Mouse (Mus musculus) urinary bladder, postnatal 36 days (tissue): ENCODE measurements around the gene Snrnp70.
"Not testable (repeated sequence)": the region's sequence is repeated elsewhere in the genome, so short reads cannot be mapped to it uniquely, and the experiment has no call there.

Source experiments
- DNase-seq, 2 experiments: peaks; one replicate each; pipeline ENCODE4 v3.0.0; 2022; ENCODE audit warnings: low spot score in 2 of 2, mixed read lengths in 1 of 2

The Snrnp70 gene

DNA sequence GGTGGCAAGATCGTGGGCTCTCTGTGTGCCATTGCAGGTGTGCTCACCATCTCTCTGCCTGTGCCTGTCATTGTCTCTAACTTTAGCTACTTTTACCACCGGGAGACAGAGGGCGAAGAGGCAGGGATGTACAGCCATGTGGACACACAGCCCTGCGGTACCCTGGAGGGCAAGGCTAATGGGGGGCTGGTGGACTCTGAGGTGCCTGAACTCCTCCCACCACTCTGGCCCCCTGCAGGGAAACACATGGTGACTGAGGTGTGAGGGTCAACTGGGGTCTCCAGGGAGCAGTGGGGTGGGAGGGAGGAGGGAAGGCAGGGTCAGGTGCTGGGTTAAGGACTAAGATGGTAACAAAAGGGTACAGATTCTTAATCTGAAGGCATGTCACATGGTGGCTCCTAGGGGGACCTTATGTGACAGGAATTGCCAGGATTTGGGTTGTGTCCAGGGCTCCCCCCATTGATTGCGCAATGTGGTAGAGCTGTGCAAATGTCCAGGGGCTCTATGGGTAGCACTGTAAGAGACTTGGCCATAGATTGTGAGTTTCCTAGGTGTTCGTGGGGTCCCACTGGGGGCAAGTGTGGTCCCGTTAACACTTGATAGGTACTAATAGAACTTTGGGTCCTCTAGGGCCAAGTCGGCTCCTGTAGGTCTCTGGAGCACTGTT lies 14.1 kb upstream of the Snrnp70 start:
- DNase-seq = no peak

GRCm38 (mm10) chr7:45408949-45409348 lies 13.4 kb upstream of the Snrnp70 start:
- DNase-seq = no peak

DNA sequence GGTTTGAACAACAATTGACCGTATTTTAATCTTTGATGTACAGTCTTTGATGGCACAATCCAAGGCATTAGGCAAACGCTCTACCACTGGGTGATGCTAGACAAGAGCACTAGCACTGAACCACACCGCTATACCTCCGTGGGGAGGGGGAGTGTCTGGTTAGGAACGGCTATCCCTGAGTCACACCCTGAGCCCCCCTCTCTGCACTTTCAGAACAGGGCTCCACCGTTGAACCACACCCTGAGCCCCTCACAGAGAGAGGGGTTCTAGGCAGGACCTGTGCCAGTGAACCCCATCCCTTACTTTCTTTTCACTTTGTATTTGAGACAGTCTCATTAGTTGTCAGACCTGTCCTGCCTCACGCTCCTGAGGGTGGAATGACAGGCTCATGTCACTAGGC lies 12.8 kb upstream of the Snrnp70 start:
- no peak for DNase-seq

- DNase-seq = no peak
These were observed 12.3 kb upstream of the Snrnp70 start for GRCm38 (mm10) chr7:45407836-45408235.

- DNase-seq = peak in 1 of 2 experiments; percentile 38
These were observed 10.9 kb upstream of the Snrnp70 start for GRCm38 (mm10) chr7:45406157-45407156.

DNA sequence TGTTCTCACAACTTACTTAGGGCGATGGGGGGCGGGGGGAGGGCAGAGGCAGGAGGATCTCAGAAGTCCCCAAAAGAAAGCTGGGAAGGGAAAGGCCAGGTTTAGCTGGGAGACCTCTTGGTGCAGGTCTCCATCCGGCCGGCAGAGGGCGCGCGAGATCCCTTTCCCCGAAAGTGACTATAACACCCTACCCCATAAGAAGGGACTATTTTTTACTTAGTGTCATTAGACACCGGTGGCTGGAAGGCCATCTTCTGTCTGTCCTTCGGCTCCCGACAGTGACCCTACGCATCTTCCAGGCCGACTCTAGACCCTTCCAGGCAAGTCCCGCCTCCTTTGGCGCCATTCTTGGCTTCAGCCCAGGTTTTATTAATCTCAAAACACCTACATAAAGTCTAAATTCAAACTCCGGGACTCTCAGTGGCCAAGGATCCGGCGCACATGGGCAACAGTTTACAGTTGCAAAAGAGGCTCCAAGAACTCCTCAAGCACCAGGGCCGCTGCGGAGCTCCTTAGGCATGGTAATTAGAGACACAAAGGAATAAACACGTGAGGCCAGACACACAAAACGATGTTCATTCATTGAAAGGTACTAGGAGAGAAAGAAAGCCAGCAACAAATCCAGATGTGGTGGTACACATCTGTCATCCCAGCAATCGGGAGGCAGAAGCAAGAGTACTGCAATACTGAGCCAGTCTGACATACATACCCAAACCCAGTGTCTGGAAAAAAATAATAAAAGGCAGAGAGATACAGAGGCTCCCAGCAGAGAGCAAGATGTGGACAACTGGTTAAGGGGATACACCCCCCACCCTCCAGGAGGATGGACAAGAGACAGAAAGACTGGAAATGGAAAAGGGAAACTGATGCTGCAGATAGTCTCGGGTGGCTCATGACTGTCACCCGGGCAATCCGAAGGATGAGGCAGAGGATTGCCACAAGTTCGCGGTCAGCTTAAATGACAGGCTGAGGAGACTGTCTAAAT lies 9.8 kb upstream of the Snrnp70 start, which contains the start of gene Kcna7:
TSS of gene Kcna7 (plus strand) at position 563 of the 985 bp plus-strand sequence.
- peak; percentile 65 to 77 for DNase-seq

- peak in 1 of 2 experiments; percentile 61 for DNase-seq
These were observed 8.2 kb upstream of the Snrnp70 start for GRCm38 (mm10) chr7:45403532-45404261.

- no peak for DNase-seq
These were observed 6.1 kb upstream of the Snrnp70 start for GRCm38 (mm10) chr7:45401521-45402085.

DNA sequence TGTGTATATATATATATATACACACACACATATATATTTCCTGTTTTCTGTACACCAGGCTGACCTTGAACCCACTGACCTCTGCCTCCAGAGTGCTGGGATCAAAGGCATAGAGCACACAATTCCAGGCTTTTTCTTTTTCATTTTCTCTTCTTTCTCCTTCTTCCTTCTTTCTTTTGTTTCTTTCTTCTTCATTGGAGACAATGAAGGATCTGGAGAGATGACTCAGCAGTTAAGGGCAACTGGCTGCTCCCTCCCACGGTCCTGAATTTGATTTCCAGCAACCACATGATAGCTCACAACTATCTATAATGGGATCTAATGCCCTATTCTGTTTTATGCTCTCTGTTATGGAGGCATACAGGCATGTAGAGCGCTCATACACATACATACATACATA lies 1.2 kb upstream of the Snrnp70 start:
- DNase-seq = no peak

DNA sequence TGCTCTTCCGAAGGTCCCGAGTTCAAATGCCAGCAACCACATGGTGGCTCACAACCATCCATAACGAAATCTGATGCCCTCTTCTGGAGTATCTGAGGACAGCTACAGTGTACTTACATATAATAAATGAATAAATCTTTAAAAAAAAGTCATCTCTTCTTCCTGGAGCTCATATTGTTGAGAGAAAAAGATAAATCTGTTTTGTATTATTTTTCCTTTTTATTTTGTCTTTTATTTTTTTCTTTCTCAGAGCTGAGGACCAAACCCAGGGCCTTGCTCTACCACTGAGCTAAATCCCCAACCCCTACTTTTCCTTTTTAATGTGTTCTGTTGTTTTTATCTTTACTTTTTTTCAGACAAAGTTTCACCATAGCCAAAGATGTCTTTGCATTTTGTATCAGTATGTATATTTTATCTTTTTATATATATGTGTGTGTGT lies 814 bp upstream of the Snrnp70 start:
- not testable (repeated sequence) for DNase-seq

DNA sequence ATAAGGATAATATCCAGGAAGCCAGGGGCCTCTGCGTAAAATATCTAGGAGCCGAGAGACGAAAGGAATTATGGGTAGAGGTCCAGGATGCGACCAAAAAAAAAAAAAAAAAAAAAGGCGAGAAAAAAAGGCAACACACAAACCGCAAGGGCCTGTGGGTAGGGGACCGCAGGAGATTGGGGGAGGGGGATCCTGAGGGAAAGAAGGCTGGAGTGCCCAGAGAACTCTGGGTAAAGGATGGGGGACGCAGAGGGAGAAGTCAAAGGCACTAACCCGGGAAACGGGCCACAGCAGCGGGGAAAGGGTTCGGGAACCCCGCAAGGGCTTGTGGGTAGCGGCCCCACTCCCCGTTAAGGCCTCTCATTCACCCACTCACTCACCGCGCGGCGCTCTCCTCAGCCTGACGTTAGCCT lies 407 bp downstream of the Snrnp70 start:
- DNase-seq = no peak

DNA sequence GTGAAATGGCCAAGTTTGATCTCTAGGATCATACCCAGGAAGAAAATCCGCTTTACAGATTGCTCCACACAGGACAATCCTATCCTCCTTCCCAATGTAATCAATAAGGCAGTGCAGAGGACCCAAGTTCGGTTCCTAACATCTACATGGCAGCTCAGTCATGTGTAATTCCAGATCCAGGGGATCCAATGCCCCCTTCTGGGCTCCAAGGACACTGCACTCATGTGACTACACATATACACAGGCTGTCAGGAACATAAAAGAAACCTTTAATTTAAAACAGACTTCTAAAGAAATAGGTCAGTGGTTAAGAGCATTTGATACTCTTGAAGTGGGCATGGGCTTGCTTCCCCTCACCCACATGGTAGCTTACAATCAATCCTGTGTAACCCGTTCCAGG lies 9.5 kb downstream of the Snrnp70 start:
- no peak for DNase-seq

DNA sequence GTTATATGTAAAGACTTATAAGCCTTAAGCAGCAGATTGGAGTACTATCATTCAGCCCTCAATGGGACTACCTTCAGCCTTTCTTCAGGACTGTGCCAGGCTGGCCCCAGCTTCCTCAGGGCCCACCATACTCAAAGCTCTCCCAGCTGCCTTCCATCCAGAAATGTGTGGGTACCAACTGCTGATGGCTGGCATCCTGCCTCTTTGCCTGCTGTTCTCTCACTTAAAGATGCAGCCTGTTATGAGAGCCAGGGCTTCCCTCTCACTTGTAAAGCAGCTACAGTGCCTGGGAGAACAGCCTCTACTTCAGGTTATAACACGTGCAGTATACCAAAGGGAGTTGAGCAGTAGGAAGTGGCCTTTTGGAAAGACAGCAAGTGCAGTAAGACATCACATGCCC lies 19.5 kb downstream of the Snrnp70 start:
- DNase-seq = no peak

DNA sequence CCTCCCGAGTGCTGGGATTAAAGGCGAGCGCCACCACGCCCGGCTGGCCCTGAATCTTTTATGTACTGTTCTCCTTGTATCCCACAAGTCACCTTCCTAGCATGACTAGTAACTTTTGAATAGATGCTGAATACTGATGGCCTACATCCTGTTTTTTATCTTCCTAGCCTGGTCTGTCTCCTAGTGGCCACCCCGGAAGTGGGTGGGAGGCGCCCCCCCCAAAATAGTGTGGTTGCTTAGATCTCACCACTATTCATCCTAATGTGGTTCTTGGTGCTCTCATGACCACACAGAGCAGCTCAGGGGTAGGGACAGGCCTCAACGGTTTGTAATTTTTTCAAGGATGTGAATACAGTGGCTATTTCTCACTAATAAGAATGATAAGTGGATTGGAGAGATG lies 20.9 kb downstream of the Snrnp70 start:
- DNase-seq = no peak

DNA sequence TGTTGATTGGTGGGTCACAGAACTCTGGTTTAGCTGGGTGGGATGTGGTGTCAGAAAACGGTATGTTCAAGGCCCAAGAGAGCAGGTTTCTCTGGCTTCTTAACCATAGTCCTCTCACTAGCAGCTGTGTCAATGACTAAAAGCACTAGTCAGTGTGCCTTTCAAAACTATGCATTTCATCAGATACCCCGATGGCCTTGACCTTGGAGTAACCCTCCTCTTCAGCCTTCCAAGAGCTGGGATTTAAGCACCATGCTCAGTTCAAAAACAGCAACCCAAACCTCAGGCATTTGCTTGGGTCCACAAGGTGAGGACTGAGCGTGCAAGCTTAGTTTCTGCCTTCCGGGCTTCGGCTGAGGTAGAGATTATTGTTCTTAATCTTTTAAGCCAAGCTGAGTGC lies 23.2 kb downstream of the Snrnp70 start:
- no peak for DNase-seq

- DNase-seq = peak; percentile 78 to 91
These were observed 24.8 kb downstream of the Snrnp70 start, which contains the start of gene Lin7b for GRCm38 (mm10) chr7:45370475-45371311. Gene Lin7b (minus strand): TSS chr7:45370583.

GRCm38 (mm10) chr7:45369836-45370474 lies 25.6 kb downstream of the Snrnp70 start:
- DNase-seq = no peak

DNA sequence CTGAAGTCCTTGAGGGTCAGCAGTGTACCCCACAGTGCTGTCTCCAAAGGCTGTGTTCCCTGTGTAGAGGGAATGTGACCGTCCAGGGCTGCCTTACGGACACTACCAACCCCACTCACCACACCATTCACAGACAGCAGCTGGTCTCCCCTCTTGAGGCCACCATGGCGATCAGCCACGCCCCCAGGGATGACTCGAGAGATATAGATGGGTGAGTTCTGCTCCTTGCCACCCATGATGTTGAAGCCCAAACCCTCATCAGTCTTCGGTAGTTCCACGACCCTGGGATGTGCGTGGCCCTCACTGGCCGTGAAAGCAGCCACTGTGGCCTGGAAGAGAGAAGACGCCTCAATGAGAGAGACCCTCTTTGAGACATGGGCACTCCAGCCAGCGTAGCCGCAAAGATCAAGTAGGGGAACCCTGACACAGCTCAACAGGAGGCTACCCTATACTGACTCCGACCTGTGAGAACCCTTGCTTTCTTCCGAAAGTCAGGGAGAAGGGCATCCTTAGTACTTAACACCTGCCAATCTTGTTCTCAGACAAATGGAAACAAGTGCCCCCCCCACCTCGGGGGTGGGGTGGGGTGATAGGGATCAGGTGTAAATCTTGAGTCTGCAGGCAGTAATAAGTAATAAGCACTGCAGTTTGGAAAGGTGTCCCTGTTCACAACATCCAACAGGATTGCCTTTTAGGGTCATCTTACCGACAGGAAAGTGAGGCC lies 26.4 kb downstream of the Snrnp70 start:
- no peak for DNase-seq
